Mouse (Mus musculus) olfactory bulb, adult 2 months (tissue): ENCODE measurements at regions not wholly inside any gene's neighbourhood (a gene's known extent, or its start where the extent isn't known, plus 50 kb on each side); places are given as distances from the start of the nearest gene placed in this dataset.

Source experiments
- H3K27ac ChIP-seq: fragments of 200-500 bp; 2 replicates; pipeline ENCODE4 v1.5.1; 2012; ENCODE audit warnings: low read depth, low read length; ENCODE audit not compliant: insufficient read depth
- H3K4me1 ChIP-seq: fragments of 200-500 bp; 2 replicates; pipeline ENCODE4 v1.6.1; 2012; ENCODE audit warnings: low read length; ENCODE audit not compliant: control insufficient read depth, insufficient read depth
- H3K4me3 ChIP-seq: fragments of 200-500 bp; 2 replicates; pipeline ENCODE4 v1.5.1; 2012; ENCODE audit warnings: mild to moderate bottlenecking, low read depth, low read length, moderate library complexity; ENCODE audit not compliant: insufficient read depth
- CTCF ChIP-seq: fragments of 200-500 bp; IDR thresholded peaks from 2 replicates; pipeline ENCODE4 v1.5.1; 2012; ENCODE audit warnings: low read depth, mild to moderate bottlenecking, low read length, moderate library complexity; ENCODE audit not compliant: insufficient read depth
- POLR2A ChIP-seq: fragments of 200-500 bp; IDR thresholded peaks from 2 replicates; pipeline ENCODE4 v1.6.1; 2012; ENCODE audit warnings: mild to moderate bottlenecking, low read depth, low read length, moderate library complexity; ENCODE audit not compliant: insufficient read depth
- WGBS: fragments of 180-500 bp; shearing (Covaris S2); methylation state at CpG from one replicate; pipeline ENCODE4 v1.1.7; 2018; 5-methylcytosine and 5-hydroxymethylcytosine counted together

DNA sequence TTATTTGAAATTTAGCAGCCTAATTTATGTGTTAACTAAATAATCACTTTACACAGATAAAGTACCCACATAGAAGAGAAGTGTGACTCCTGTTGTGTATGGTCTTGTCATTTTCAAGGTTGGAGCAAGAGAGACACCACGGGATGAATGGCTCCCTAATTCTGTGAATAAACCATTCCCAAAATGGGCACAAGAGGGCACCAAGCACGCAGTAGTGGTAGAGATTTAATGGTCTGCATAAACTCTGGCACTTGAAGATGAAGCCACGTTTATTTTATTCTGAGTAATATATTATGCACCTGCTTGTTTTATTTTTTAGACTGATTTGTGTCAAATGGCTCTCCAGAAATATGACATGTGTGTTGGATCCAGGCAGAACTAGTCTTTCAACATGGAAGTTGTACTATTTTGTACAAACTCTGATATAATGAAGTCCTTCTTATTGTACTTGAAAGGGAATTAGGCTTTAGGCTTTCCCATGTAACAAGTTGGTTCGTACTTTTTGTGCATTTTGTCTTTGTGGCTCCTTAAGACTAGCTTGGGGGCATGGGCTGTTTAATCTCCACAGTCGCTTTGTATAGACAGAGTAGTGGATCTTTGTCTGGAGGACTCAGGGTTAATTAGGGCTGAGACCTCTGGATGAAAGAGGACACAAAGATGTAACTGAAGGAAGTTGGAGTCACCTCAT, 480.8 kb downstream of the Plcl1 start:
- Histone ChIP-seq H3K4me1 (no peaks in the 10 kb centered on the region; the same call in 1 of the 2 replicates), H3K27ac (no peak overlapping the region), H3K4me3 (no peak overlapping the region)
- no peak for TF ChIP-seq POLR2A
- TF ChIP-seq CTCF, result no peak
- 19% methylated on average over 5 of the region's 5 CpGs for WGBS

GRCm38 (mm10) chr1:55887386-55887785, 481.7 kb downstream of the Plcl1 start:
- no peak overlapping the region for H3K4me3 ChIP-seq
- no peak overlapping the region for H3K27ac ChIP-seq
- TF ChIP-seq POLR2A, result no peak
- TF ChIP-seq CTCF, result no peak
- 54% methylated on average over 7 of the region's 7 CpGs for WGBS
- no peaks in the 10 kb centered on the region; the same call in 1 of the 2 replicates for H3K4me1 ChIP-seq

- no peak overlapping the region for H3K27ac ChIP-seq
- TF ChIP-seq POLR2A (no peak), CTCF (no peak)
- H3K4me3 ChIP-seq, result no peak overlapping the region
- no peaks in the 10 kb centered on the region; the same call in 1 of the 2 replicates for H3K4me1 ChIP-seq
- WGBS, result 50% methylated on average over 17 of the region's 17 CpGs
Measured at GRCm38 (mm10) chr1:55888711-55889366, 483.1 kb downstream of the Plcl1 start.

DNA sequence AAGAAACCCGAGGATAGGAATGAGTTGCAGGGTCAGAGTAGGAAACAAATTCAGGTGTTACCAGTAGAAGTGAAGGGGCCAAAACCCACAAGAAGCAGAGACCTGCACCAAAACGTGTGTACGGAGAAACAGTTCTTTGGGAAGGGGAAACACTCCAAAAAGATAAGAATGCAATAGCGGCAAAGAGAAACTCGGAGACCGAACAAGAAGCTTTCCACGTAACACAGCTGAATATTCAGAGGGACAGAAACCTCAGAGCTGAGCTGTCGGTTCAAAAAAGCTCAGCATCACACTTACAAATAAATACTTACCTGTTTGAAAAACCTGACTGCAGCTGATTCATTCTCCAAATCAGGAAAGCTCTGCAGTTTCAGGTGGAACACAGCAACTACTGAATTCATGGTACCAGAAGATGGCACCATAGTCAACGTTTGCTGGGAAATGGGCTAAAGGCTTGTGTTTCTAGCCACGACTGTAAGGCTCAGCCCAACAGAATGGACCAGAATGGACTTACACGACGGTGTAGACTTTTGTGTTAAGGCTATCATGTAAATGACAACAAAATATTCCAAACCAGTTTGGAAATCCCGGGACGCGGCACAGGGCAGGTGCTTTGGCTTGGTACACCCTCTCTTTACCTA, 484.9 kb downstream of the Plcl1 start:
- no peaks in the 10 kb centered on the region; the same call in 1 of the 2 replicates for H3K4me1 ChIP-seq
- H3K27ac ChIP-seq, result no peak overlapping the region
- TF ChIP-seq POLR2A (no peak), CTCF (no peak)
- 52% methylated on average over 15 of the region's 15 CpGs for WGBS
- H3K4me3 ChIP-seq, result no peak overlapping the region

- no peak overlapping the region for H3K27ac ChIP-seq
- no peak for TF ChIP-seq CTCF
- TF ChIP-seq POLR2A, result no peak
- WGBS, result 89% methylated on average over 10 of the region's 10 CpGs
- H3K4me1 ChIP-seq, result no peaks in the 10 kb centered on the region; the same call in 1 of the 2 replicates
- H3K4me3 ChIP-seq, result no peak overlapping the region
Measured at GRCm38 (mm10) chr1:55891894-55892293, 486.2 kb downstream of the Plcl1 start.

DNA sequence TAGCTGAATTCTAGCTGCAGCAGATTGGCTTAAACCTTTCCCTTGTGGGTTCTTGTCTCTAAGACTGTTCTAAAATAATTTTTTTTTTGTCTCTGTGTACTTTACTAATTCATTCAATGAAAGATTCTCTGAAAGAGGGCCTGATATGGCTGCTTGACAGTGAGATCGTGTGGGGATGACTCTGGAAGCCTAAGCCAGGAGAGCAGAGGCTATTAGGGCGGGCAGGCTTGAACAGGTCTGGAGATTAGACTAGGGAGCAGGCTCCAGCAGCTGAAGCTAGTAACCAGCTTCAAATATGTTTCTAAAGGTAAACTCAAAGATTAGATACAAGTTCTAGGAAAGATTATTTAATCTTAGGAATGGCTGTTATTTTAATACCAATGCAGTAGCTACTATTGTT, 491.9 kb downstream of the Plcl1 start:
- no peak overlapping the region for H3K4me3 ChIP-seq
- TF ChIP-seq CTCF, result no peak
- no peaks in the 10 kb centered on the region for H3K4me1 ChIP-seq
- no peak overlapping the region for H3K27ac ChIP-seq
- WGBS, result 80% methylated on average over 2 of the region's 2 CpGs

- no peak overlapping the region for H3K27ac ChIP-seq
- WGBS, result 52% methylated on average over 3 of the region's 3 CpGs
Measured at GRCm38 (mm10) chr1:55898031-55898430, 492.3 kb downstream of the Plcl1 start.

DNA sequence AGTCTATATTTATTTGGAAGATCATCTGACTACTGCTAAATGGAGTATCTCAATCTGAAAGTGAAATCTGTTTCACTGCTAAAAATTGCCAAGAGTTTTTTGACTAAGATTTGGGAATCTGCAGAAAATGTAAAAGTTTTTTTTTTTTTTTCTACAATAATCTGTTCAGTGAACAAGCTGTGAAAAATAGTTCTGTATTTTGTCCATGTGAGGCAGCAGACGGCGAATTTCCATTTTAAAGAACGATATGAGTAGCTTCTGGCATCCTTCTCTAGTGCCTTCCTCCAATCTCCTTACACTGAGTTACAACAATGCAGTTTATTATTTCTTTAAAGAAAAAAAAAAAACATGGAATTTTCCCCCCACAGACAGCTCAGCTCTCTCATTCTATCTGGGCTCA, 494.3 kb downstream of the Plcl1 start:
- no peak for TF ChIP-seq POLR2A
- no peak for TF ChIP-seq CTCF
- no peak overlapping the region for H3K27ac ChIP-seq
- H3K4me1 ChIP-seq, result no peaks in the 10 kb centered on the region
- 84% methylated on average over 3 of the region's 3 CpGs for WGBS
- no peak overlapping the region for H3K4me3 ChIP-seq

More at GRCm38 (mm10) chr1:55898031-55898430, 492.3 kb downstream of the Plcl1 start:
- Histone ChIP-seq H3K4me3 (no peak overlapping the region), H3K4me1 (no peaks in the 10 kb centered on the region)
- TF ChIP-seq CTCF, result no peak
- TF ChIP-seq POLR2A, result no peak

DNA sequence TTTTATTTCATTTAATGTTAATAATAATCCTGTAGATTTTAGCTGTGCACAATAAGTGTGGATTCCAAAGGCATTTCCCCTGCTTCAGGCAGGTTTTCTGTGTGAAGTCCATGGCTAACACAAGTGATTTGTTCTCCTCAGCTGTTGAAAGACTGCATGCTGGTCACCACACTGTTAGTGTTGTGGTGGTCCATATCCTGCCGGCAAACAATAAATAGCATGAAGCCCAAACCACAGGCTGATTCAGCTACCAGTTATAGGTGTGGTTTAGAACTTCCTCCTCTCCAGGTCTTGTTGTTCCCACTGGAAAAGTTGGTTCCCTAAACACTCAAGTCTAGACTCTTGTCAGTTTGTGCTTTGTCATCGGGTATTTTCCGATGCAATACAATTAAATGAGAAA, 497.5 kb downstream of the Plcl1 start:
- Histone ChIP-seq H3K4me3 (no peak overlapping the region), H3K27ac (no peak overlapping the region), H3K4me1 (no peaks in the 10 kb centered on the region)
- TF ChIP-seq CTCF (no peak), POLR2A (no peak)
- 91% methylated on average over 3 of the region's 3 CpGs for WGBS
